Mouse (Mus musculus): ENCODE results near the gene Abracl. TPM values are rescaled to one million over a fixed set of nuclear protein-coding genes. Genes with fewer than 3 reads are reported as not detected.

Gene Abracl
- polyA plus RNA-seq, 1 experiment from 2014 or later = 163 TPM

GRCm38 (mm10) chr10:18011761-18012160 is 11.3 kb downstream of the Abracl start:
- H3K36me3 ChIP-seq = peaks cover 70% of the 10 kb centered on the region
- no peak overlapping the region for H3K27ac ChIP-seq
- H3K9me3 ChIP-seq (replicated peaks) = no peaks in the 10 kb centered on the region
- 80% methylated on average over 5 of the region's 5 CpGs for WGBS
- no peaks in the 10 kb centered on the region for H3K27me3 ChIP-seq (ENCODE audit: low read depth, poor library complexity, severe bottlenecking)
- no peak overlapping the region for H3K4me3 ChIP-seq
- H3K4me1 ChIP-seq = no peaks in the 10 kb centered on the region
- DNase-seq (ENCODE audit: low spot score) = no peak

DNA sequence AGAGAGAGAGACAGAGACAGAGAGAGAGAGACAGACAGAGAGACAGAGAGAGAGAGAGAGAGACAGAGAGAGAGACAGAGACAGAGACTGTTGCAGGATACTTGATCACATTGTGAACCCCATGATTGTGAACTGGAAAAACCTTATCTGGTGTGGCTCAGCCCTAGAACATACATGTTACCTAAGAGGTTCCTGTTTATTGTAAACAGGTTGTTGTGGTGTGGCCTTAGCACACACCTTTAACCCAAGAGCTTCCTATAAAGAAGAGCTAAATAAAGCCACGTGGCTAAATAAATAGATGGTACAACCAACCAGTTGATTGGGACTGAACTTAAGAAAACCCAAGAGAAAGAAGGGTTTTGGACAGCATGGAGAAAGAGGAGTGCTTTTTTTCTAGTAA is 13.3 kb downstream of the Abracl start:
- Histone ChIP-seq H3K9me3 (replicated peaks) (no peaks in the 10 kb centered on the region), H3K27me3 (ENCODE audit: low read depth, poor library complexity, severe bottlenecking) (no peaks in the 10 kb centered on the region), H3K4me1 (no peaks in the 10 kb centered on the region), H3K36me3 (peaks cover 53% of the 10 kb centered on the region), H3K27ac (no peak overlapping the region), H3K4me3 (no peak overlapping the region)
- no peak for DNase-seq (ENCODE audit: low spot score)
- 83% methylated on average over 1 of the region's 1 CpGs for WGBS

DNA sequence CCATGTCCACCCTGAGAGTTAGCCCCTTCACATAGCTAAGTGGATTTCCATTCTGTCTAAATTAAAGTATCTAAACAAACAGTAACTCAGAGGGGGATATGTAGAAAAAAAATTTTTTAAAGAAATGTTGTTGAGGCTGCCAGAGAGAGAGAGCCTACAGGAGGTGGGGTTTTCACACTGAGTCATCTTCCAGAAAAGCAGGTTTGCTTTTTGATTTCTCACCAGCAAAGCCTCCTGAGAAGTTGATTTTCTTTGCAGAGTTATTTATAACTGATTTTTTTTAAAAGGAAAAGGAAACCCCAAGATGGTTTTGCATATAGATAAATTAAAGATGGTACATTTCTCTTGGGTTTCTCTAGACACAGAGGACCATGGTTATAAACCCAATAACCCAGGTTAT is 15.0 kb downstream of the Abracl start:
- Histone ChIP-seq H3K4me1 (no peaks in the 10 kb centered on the region), H3K27me3 (ENCODE audit: low read depth, poor library complexity, severe bottlenecking) (no peaks in the 10 kb centered on the region), H3K9me3 (replicated peaks) (no peaks in the 10 kb centered on the region), H3K27ac (no peak overlapping the region), H3K36me3 (peaks cover 37% of the 10 kb centered on the region), H3K4me3 (no peak overlapping the region)
- no peak for DNase-seq (ENCODE audit: low spot score)

GRCm38 (mm10) chr10:18007243-18007642 is 15.8 kb downstream of the Abracl start:
- DNase-seq (ENCODE audit: low spot score) = no peak
- 93% methylated on average over 3 of the region's 3 CpGs for WGBS
- H3K4me1 ChIP-seq = no peaks in the 10 kb centered on the region
- H3K27me3 ChIP-seq (ENCODE audit: low read depth, poor library complexity, severe bottlenecking) = no peaks in the 10 kb centered on the region
- no peak overlapping the region for H3K27ac ChIP-seq
- H3K9me3 ChIP-seq (replicated peaks) = no peaks in the 10 kb centered on the region
- peaks cover 31% of the 10 kb centered on the region for H3K36me3 ChIP-seq
- no peak overlapping the region for H3K4me3 ChIP-seq

DNA sequence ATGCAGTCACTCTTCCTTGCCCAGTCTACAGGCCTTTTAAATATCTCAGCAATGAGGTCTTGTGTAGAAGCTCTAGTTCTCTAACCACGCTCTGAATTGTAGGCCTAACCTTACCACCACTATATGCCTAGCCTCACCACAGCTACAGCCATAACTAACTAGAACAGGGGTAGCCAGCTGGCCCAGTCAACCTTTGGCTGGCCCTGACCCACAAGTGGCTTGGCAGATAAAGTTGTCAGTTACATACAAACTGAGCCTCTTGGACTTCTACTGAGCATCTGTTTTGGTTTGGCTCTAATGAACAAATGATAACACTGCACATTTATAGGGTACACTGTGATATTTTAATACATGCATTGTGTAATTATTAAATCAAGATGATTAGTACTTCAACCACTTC is 16.3 kb downstream of the Abracl start:
- WGBS = 94% methylated on average over 1 of the region's 1 CpGs
- no peaks in the 10 kb centered on the region for H3K4me1 ChIP-seq
- H3K36me3 ChIP-seq = peaks cover 26% of the 10 kb centered on the region
- H3K27me3 ChIP-seq (ENCODE audit: low read depth, poor library complexity, severe bottlenecking) = no peaks in the 10 kb centered on the region
- no peak overlapping the region for H3K4me3 ChIP-seq
- no peak overlapping the region for H3K27ac ChIP-seq
- no peak for DNase-seq (ENCODE audit: low spot score)
- no peaks in the 10 kb centered on the region for H3K9me3 ChIP-seq (replicated peaks)

DNA sequence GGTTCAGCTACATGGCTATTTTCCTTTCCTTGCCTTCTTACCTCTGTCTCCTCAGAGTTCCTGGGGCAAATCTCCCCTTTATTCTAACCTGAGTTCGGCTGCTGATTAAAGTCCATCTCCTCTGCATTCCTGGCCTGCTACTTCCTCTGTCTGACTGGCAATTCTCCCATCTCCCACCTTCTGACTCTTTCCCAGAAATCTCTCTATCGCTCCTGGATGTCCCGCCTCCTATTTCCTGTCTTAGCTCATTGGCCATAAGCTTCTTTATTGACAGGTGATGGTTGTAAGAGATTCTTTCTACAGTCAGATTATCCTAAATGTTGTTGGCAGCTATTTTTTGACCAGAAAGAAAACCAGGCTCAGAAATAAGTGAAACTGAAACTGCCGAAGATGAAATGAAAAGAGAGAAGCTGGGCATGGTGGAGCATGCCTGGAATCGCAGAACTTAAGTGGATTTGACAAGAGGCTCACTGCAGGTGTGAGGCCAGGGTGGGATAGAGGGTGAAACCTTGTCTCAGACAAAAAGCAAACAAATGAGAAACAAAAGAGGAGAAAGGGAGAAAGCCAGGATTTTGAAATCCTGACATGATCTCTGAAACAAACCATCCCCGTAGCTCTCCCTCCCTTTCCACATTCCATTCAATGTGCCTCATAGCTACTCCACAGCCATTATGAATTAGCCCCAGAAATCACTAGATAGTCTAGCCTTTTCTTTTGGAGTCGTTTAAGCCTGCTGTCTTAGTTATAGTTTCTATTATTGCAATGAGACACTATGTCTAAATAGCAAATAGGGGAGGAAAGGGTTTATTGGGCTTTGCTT is 17.7 kb downstream of the Abracl start:
- Histone ChIP-seq H3K9me3 (replicated peaks) (no peaks in the 10 kb centered on the region), H3K27me3 (ENCODE audit: low read depth, poor library complexity, severe bottlenecking) (no peaks in the 10 kb centered on the region), H3K27ac (no peak overlapping the region), H3K4me1 (no peaks in the 10 kb centered on the region), H3K36me3 (peaks cover 18% of the 10 kb centered on the region), H3K4me3 (no peak overlapping the region)
- WGBS = 92% methylated on average over 7 of the region's 7 CpGs
- no peak for DNase-seq (ENCODE audit: low spot score)

DNA sequence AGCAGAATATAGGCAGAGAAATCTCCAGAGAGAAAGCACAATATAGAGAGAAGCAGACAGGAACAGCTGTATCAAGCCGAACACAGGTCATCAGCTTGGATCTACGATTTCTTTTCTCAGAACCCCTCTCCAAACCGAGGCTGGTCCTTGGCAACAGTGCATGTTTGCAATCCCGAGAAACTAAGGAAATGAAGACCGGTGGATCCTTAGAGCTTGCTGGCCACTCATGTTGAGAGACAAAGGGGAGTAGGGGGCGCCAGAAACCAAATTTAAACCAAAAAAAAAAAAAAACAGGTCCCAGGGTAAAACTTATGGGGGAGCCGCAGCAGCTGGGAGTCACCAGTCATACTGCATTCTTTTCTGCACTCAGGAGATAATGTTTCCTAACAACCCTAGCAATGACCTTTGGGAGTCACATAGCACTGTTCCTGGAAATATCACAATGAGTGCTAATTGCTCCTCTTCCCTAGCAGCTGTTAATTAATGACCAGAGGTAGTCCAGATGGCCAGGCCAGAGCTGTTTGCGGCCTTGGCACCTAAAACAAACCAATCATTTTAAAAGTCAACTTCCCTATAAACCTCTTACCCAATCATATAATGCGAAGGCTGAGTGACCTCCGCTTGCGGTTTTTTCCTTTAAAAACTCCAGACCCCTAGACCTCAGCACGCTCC is 19.0 kb downstream of the Abracl start:
- H3K4me1 ChIP-seq = no peaks in the 10 kb centered on the region
- no peak overlapping the region for H3K27ac ChIP-seq
- H3K36me3 ChIP-seq = peaks cover 6% of the 10 kb centered on the region
- H3K4me3 ChIP-seq = no peak overlapping the region
- no peaks in the 10 kb centered on the region for H3K27me3 ChIP-seq (ENCODE audit: low read depth, poor library complexity, severe bottlenecking)
- 80% methylated on average over 12 of the region's 12 CpGs for WGBS
- H3K9me3 ChIP-seq (replicated peaks) = no peaks in the 10 kb centered on the region
- no peak for DNase-seq (ENCODE audit: low spot score)

GRCm38 (mm10) chr10:17990576-17990975 is 32.5 kb downstream of the Abracl start:
- no peaks in the 10 kb centered on the region for H3K27me3 ChIP-seq (ENCODE audit: low read depth, poor library complexity, severe bottlenecking)
- no peak for DNase-seq (ENCODE audit: low spot score)
- WGBS = 91% methylated on average over 4 of the region's 4 CpGs
- H3K4me3 ChIP-seq = no peak overlapping the region
- H3K36me3 ChIP-seq = no peaks in the 10 kb centered on the region
- no peaks in the 10 kb centered on the region for H3K9me3 ChIP-seq (replicated peaks)
- no peak overlapping the region for H3K27ac ChIP-seq
- H3K4me1 ChIP-seq = no peaks in the 10 kb centered on the region

DNA sequence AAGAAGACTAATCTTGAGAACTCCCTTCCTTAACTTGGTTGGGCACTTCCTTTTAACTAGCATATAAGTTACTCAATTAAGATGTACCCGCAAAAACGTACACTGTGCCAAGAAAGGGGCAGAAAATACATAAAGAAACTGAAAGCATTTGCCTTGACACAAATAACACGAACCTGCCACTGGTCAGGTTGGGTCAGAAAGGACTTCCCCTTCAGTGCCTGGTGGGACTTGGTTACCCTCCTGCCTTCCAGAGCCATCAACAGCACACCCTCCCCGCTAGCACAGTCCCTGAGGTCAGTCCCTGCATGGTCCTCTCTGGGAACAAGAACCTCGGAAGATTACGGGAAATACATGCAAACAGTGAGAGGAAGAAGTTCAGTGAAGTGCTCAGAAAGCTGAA is 34.0 kb downstream of the Abracl start:
- 79% methylated on average over 6 of the region's 6 CpGs for WGBS
- H3K9me3 ChIP-seq (replicated peaks) = no peaks in the 10 kb centered on the region
- no peak overlapping the region for H3K27ac ChIP-seq
- H3K4me3 ChIP-seq = no peak overlapping the region
- no peaks in the 10 kb centered on the region for H3K36me3 ChIP-seq
- DNase-seq (ENCODE audit: low spot score) = no peak
- H3K27me3 ChIP-seq (ENCODE audit: low read depth, poor library complexity, severe bottlenecking) = no peaks in the 10 kb centered on the region
- no peaks in the 10 kb centered on the region for H3K4me1 ChIP-seq

DNA sequence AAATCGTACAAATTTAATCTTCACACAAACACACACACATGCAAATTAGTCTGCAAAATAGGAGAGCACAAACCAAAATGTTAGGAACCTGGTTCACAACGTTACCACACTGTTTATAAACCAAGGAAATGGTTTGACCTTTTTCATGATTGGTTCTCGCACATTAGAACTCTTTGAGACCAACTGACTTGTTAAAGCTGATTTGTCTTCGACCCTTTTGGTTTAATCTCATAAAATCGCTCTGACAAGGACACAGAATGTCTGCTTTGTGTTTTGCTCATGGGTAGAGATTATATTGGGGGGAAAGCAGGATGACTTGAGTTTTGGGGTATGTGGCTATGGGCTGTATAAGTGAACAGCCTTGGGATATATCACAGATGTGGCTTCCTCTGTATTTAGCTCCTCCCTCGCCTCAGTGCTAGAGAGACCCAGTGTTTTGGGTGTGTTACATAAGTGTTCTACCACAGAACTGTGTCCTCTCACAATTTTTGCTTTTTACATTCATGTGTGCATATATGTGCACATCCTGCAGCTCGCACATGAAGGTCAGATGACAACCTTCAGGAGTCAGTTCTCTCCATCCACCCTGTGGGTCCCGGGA is 35.2 kb downstream of the Abracl start:
- no peaks in the 10 kb centered on the region for H3K27me3 ChIP-seq (ENCODE audit: low read depth, poor library complexity, severe bottlenecking)
- WGBS = 87% methylated on average over 8 of the region's 8 CpGs
- no peak for DNase-seq (ENCODE audit: low spot score)

GRCm38 (mm10) chr10:17983313-17983712 is 39.8 kb downstream of the Abracl start:
- Histone ChIP-seq H3K9me3 (replicated peaks) (no peaks in the 10 kb centered on the region), H3K27me3 (ENCODE audit: low read depth, poor library complexity, severe bottlenecking) (no peaks in the 10 kb centered on the region), H3K27ac (no peak overlapping the region), H3K4me1 (no peaks in the 10 kb centered on the region), H3K4me3 (no peak overlapping the region), H3K36me3 (no peaks in the 10 kb centered on the region)
- no peak for DNase-seq (ENCODE audit: low spot score)
- WGBS = 95% methylated on average over 2 of the region's 2 CpGs

More for the DNA sequence above, 35.2 kb downstream of the Abracl start:
- Histone ChIP-seq H3K27ac (no peak overlapping the region), H3K36me3 (no peaks in the 10 kb centered on the region), H3K4me3 (no peak overlapping the region), H3K4me1 (no peaks in the 10 kb centered on the region), H3K9me3 (replicated peaks) (no peaks in the 10 kb centered on the region)

DNA sequence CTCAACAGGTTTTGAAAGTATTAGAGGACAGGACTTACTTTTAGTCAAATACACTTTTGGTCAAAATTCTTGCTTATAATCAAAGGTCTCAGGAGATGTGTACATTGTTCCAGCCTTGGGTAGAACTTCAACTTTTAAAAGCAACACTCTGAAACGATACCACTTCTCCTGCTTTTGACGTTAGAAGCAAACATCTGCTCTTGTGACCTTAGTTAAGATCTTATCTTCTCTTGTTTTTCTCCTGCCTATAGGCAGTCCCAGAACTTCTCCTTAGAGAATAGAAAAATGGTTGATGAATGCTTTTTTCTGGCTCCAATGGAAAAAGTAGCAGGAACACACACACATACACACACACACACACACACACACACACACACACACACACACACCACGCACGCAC is 57.0 kb downstream of the Abracl start:
- Histone ChIP-seq H3K9me3 (replicated peaks) (no peaks in the 10 kb centered on the region), H3K36me3 (no peaks in the 10 kb centered on the region), H3K4me1 (no peaks in the 10 kb centered on the region), H3K27me3 (ENCODE audit: low read depth, poor library complexity, severe bottlenecking) (no peaks in the 10 kb centered on the region), H3K27ac (no peak overlapping the region), H3K4me3 (no peak overlapping the region)
- WGBS = 71% methylated on average over 4 of the region's 4 CpGs
- no peak for DNase-seq (ENCODE audit: low spot score)

Measured in limb, embryonic 10.5 days (tissue).